Mouse (Mus musculus): ENCODE measurements around the gene Capzb. TPM values are rescaled to one million over a fixed set of nuclear protein-coding genes. Genes with fewer than 3 reads are reported as not detected.

Capzb gene
- total RNA-seq, 2 experiments from 2014 or later: 356 to 380 TPM

GRCm38 (mm10) chr4:139208236-139209129, 15.8 kb downstream of the Capzb start:
- DNase-seq: peak; percentile 57 to 74

- peak in 1 of 2 experiments; percentile 69 for DNase-seq
Observed at GRCm38 (mm10) chr4:139209130-139209840, 16.6 kb downstream of the Capzb start.

GRCm38 (mm10) chr4:139211975-139212831, 19.5 kb downstream of the Capzb start:
- no peak for DNase-seq

GRCm38 (mm10) chr4:139213086-139213485, 20.4 kb downstream of the Capzb start:
- no peak for DNase-seq

- peak; percentile 84 to 86 for DNase-seq
Observed at GRCm38 (mm10) chr4:139213935-139214371, 21.3 kb downstream of the Capzb start.

- no peak for DNase-seq
Observed at GRCm38 (mm10) chr4:139216566-139216965, 23.9 kb downstream of the Capzb start.

GRCm38 (mm10) chr4:139218539-139218938, 25.8 kb downstream of the Capzb start:
- DNase-seq: no peak

- DNase-seq: no peak
Observed at GRCm38 (mm10) chr4:139219656-139220055, 27.0 kb downstream of the Capzb start.

- peak in 1 of 2 experiments; percentile 76 for DNase-seq
Observed at GRCm38 (mm10) chr4:139220978-139221377, 28.3 kb downstream of the Capzb start.

- DNase-seq: no peak
Observed at GRCm38 (mm10) chr4:139221837-139222236, 29.1 kb downstream of the Capzb start.

- DNase-seq: no peak
Observed at GRCm38 (mm10) chr4:139225115-139225514, 32.4 kb downstream of the Capzb start.

GRCm38 (mm10) chr4:139225944-139226343, 33.2 kb downstream of the Capzb start:
- no peak for DNase-seq

- no peak for DNase-seq
Observed at GRCm38 (mm10) chr4:139226504-139227216, 34.0 kb downstream of the Capzb start.

GRCm38 (mm10) chr4:139227923-139228322, 35.2 kb downstream of the Capzb start:
- DNase-seq: no peak

GRCm38 (mm10) chr4:139229271-139229670, 36.6 kb downstream of the Capzb start:
- no peak for DNase-seq

GRCm38 (mm10) chr4:139230376-139231120, 37.8 kb downstream of the Capzb start:
- peak in 1 of 2 experiments; percentile 48 for DNase-seq

GRCm38 (mm10) chr4:139231163-139231562, 38.5 kb downstream of the Capzb start:
- no peak for DNase-seq

- DNase-seq: peak; percentile 73 to 83
Observed at GRCm38 (mm10) chr4:139232479-139233145, 39.9 kb downstream of the Capzb start.

- peak; percentile 58 to 70 for DNase-seq
Observed at GRCm38 (mm10) chr4:139233146-139233495, 40.4 kb downstream of the Capzb start.

GRCm38 (mm10) chr4:139233755-139234254, 41.1 kb downstream of the Capzb start:
- DNase-seq: no peak
